Mouse (Mus musculus) liver, adult 2 months (tissue): ENCODE data around the gene Pex10. TPM values are rescaled to one million over a fixed set of nuclear protein-coding genes. Genes with fewer than 3 reads are reported as not detected.

Experiments
- DNase-seq: peaks from one replicate; pipeline ENCODE4 v3.0.0-alpha.2; 2011; ENCODE audit warnings: low read depth, low spot score; ENCODE audit errors: extremely low read depth
- H3K27ac ChIP-seq: fragments of 200-500 bp; replicated peaks from 2 replicates; pipeline ENCODE4 v1.5.1; 2012; ENCODE audit warnings: low read depth, mild to moderate bottlenecking, control low read depth, inconsistent platforms, low read length; ENCODE audit not compliant: insufficient read depth
- H3K27me3 ChIP-seq: fragments of 200-500 bp; 2 replicates; pipeline ENCODE4 v1.6.1; 2012; ENCODE audit warnings: mild to moderate bottlenecking, moderate library complexity, low read length, inconsistent platforms; ENCODE audit not compliant: control insufficient read depth, insufficient read depth
- H3K36me3 ChIP-seq: fragments of 200-500 bp; 2 replicates; pipeline ENCODE4 v1.6.1; 2012; ENCODE audit warnings: low read length, inconsistent platforms; ENCODE audit not compliant: control insufficient read depth, insufficient read depth
- H3K4me1 ChIP-seq: fragments of 200-500 bp; 2 replicates; pipeline ENCODE4 v1.6.1; 2011; ENCODE audit warnings: low read length; ENCODE audit not compliant: control insufficient read depth, insufficient read depth
- H3K4me3 ChIP-seq: fragments of 200-500 bp; 2 replicates; pipeline ENCODE4 v1.5.1; 2011; ENCODE audit warnings: low read depth, mild to moderate bottlenecking, control low read depth, low read length, moderate library complexity; ENCODE audit not compliant: insufficient read depth
- H3K79me2 ChIP-seq: fragments of 200-500 bp; 2 replicates; pipeline ENCODE4 v1.6.1; 2012; ENCODE audit warnings: inconsistent platforms, mild to moderate bottlenecking, low read length, moderate library complexity; ENCODE audit not compliant: control insufficient read depth, insufficient read depth
- H3K9ac ChIP-seq: fragments of 200-500 bp; 2 replicates; pipeline ENCODE4 v1.6.1; 2012; ENCODE audit warnings: low read depth, mild to moderate bottlenecking, control low read depth, inconsistent platforms, low read length
- CTCF ChIP-seq: fragments of 200-500 bp; IDR thresholded peaks from 2 replicates; pipeline ENCODE4 v1.5.1; 2011; ENCODE audit warnings: low read depth, low read length, control low read depth
- POLR2A ChIP-seq: fragments of 200-500 bp; IDR thresholded peaks from 2 replicates; pipeline ENCODE4 v1.6.1; 2011; ENCODE audit warnings: low read length, control low read depth; ENCODE audit not compliant: insufficient read depth; ENCODE audit errors: extremely low read depth
- WGBS: fragments of 180-500 bp; shearing (Covaris S2); methylation state at CpG from one replicate; pipeline ENCODE4 v1.1.7; 2018; 5-methylcytosine and 5-hydroxymethylcytosine counted together
- polyA plus RNA-seq: library from polyadenylated mRNA; depleted of rRNA; stranded (reverse); fragments of >200 nt; gene quantifications from 2 replicates; pipeline ENCODE4 v1.2.3, GENCODE M21; 2012
- total RNA-seq: library from RNA; depleted of rRNA; stranded (reverse); fragments of >200 nt; gene quantifications from 2 replicates; pipeline ENCODE4 v1.2.3, GENCODE M21; 2014

Gene Pex10
- total and polyA plus RNA-seq, 2 experiments: 3.7 to 13.0 TPM

DNA sequence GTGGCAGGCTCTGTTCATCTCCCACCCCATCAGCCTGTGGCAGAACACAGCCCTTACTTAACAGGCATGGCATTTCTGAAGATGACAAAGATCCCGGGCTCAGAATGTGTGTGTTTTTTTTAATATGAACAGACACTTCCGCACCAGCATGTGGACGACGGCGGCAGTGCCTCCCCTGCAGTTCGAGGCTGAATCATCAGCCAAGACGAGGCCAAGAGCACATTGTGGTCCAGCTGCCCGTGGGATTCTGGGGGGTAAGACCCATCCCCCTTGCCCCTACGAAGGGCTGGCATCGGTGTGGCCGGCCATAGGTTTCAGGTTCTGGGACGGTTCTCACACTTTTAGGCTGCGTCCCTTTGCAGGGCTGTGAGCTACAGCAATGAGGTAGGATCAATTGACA, 32.0 kb upstream of the Pex10 start:
- no peak for DNase-seq
- 79% methylated on average over 13 of the region's 13 CpGs for WGBS
- H3K36me3 ChIP-seq: no peaks in the 10 kb centered on the region
- no peak overlapping the region for H3K4me3 ChIP-seq
- no peaks in the 10 kb centered on the region for H3K79me2 ChIP-seq
- H3K27me3 ChIP-seq: no peaks in the 10 kb centered on the region
- no peak overlapping the region for H3K9ac ChIP-seq
- H3K4me1 ChIP-seq: no peaks in the 10 kb centered on the region
- TF ChIP-seq CTCF (no peak), POLR2A (no peak)
- no peak overlapping the region for H3K27ac ChIP-seq

DNA sequence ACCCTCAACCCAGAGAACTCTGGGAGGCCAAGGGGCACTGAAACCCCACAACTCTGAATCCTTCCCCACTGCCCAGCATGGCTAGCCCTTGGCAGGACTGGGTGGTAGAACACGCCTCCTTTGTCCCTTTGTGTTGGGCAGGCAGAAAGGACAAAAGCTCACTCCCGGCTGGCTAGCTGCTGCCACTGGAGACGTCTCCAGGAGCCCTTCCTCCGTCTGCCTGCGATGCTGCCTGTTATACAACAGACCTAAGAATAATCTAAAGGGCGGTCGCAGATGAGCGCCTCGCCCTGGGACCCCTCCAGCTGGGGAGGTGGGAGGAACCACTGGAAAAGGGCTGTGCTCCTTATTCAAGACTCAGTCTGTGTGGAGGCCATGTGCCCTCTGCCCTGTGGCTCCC, 26.6 kb upstream of the Pex10 start:
- no peak overlapping the region for H3K27ac ChIP-seq
- TF ChIP-seq POLR2A (no peak), CTCF (no peak)
- no peaks in the 10 kb centered on the region for H3K4me1 ChIP-seq
- peaks cover 6% of the 10 kb centered on the region; the same call in 1 of the 2 replicates for H3K27me3 ChIP-seq
- no peak overlapping the region for H3K4me3 ChIP-seq
- H3K79me2 ChIP-seq: no peaks in the 10 kb centered on the region
- 71% methylated on average over 9 of the region's 9 CpGs for WGBS
- no peak overlapping the region for H3K9ac ChIP-seq
- DNase-seq: no peak
- H3K36me3 ChIP-seq: no peaks in the 10 kb centered on the region

GRCm38 (mm10) chr4:155040696-155041095, 26.1 kb upstream of the Pex10 start:
- TF ChIP-seq POLR2A: no peak
- no peak for TF ChIP-seq CTCF
- WGBS: 71% methylated on average over 6 of the region's 6 CpGs

DNA sequence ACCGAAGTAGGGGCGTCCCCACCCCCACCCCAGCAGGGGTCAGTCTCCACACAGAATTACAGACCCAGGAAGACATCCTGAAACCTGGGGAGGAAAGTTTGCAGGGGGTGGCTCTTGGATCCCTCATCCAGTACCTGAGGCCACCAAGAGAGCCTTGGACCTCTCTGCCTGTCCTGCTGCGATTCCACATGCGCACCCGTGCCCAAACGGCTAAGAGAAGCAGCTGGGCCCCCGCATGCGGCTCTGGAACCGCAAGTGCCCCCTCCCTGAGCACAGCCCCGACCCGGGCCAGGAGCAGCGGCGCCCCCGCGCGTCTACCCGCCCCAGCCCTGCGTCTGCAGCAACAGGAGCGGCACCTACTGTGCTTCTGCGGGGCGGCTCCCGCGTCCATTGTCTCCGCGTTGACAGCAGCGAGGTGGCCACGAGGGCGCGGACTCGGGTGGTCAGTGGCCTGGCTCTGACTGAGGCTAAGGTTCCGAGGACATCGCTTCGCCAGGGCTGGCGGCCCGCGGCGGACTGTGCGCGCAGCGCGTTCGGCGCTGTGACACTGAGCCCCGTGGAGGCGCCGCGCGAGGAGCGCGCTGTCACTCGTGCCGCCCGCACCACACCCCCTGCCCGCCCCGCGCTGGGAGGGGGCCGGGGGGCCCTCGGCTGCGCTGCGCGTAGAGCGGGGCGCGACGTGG, 24.1 kb upstream of the Pex10 start:
- Histone ChIP-seq H3K9ac (no peak overlapping the region), H3K27ac (no peak overlapping the region), H3K36me3 (no peaks in the 10 kb centered on the region), H3K27me3 (peaks cover 6% of the 10 kb centered on the region; the same call in 1 of the 2 replicates), H3K4me3 (no peak overlapping the region), H3K79me2 (no peaks in the 10 kb centered on the region), H3K4me1 (no peaks in the 10 kb centered on the region)
- TF ChIP-seq POLR2A: no peak
- TF ChIP-seq CTCF: no peak
- 5% methylated on average over 65 of the region's 65 CpGs for WGBS
- DNase-seq: no peak

More at GRCm38 (mm10) chr4:155040696-155041095, 26.1 kb upstream of the Pex10 start:
- H3K4me3 ChIP-seq: no peak overlapping the region
- H3K79me2 ChIP-seq: no peaks in the 10 kb centered on the region
- no peak overlapping the region for H3K9ac ChIP-seq
- H3K27ac ChIP-seq: no peak overlapping the region
- H3K4me1 ChIP-seq: no peaks in the 10 kb centered on the region
- H3K36me3 ChIP-seq: no peaks in the 10 kb centered on the region
- H3K27me3 ChIP-seq: peaks cover 6% of the 10 kb centered on the region; the same call in 1 of the 2 replicates
- DNase-seq: no peak

DNA sequence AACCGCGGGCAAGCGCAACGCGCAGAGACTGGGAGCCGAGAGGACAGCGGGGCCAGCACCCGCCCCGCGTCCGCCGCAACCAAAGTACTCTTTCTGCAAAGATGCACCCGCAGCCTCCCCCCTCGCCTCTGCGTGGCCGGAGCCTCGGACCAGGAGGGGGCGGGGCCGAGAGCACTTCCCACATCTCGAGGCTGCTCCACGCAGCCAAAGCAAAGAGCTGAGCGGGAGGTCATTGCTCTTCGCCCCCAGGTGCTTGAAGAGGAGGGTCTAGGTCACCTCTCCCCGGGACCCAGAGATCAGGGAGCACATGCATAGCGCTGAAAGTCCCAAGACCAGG, 23.6 kb upstream of the Pex10 start:
- TF ChIP-seq CTCF (no peak), POLR2A (no peak)
- Histone ChIP-seq H3K27me3 (peaks cover 6% of the 10 kb centered on the region; the same call in 1 of the 2 replicates), H3K79me2 (no peaks in the 10 kb centered on the region), H3K27ac (no peak overlapping the region), H3K4me1 (no peaks in the 10 kb centered on the region), H3K9ac (no peak overlapping the region), H3K4me3 (no peak overlapping the region), H3K36me3 (no peaks in the 10 kb centered on the region)
- WGBS: 2% methylated on average over 25 of the region's 25 CpGs
- DNase-seq: no peak

DNA sequence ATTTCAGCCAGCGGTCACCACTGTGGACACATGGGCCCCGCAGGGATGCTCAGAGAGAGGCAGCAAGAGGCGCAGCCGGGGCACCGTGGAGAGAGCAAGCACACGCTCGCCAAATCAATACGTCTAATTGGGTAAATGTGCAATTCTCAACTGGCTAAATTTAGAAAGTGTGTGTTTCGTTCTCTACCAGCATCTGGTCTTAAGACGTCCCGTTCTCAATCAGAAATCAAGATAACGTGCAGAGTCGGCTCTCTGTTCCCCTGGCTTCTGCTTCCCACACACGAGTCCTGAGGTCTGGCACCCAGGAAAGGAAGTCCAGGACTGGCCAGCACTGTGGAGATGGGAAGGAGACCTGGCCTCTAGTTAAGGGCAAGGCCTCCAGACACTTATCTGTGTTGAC, 20.2 kb upstream of the Pex10 start:
- peaks cover 6% of the 10 kb centered on the region; the same call in 1 of the 2 replicates for H3K27me3 ChIP-seq
- no peaks in the 10 kb centered on the region for H3K36me3 ChIP-seq
- no peaks in the 10 kb centered on the region for H3K79me2 ChIP-seq
- DNase-seq: no peak
- no peak overlapping the region for H3K9ac ChIP-seq
- no peaks in the 10 kb centered on the region for H3K4me1 ChIP-seq
- no peak overlapping the region for H3K27ac ChIP-seq
- H3K4me3 ChIP-seq: no peak overlapping the region
- TF ChIP-seq POLR2A (no peak), CTCF (no peak)
- 83% methylated on average over 14 of the region's 14 CpGs for WGBS
